Mouse (Mus musculus) heart, adult 2 months (tissue): ENCODE data around the gene Daam1. TPM values are rescaled to one million over a fixed set of nuclear protein-coding genes. Genes with fewer than 3 reads are reported as not detected.

Experiments used
- DNase-seq, 2 experiments: peaks; one replicate each; pipeline ENCODE4 v3.0.0; 2021
- H3K27ac ChIP-seq: fragments of 200-600 bp; 2 replicates; pipeline ENCODE4 v1.8.1; 2022
- H3K27me3 ChIP-seq: fragments of 200-500 bp; 2 replicates; pipeline ENCODE4 v1.6.1; 2012; ENCODE audit warnings: mild to moderate bottlenecking, low read length, inconsistent platforms, mixed read lengths; ENCODE audit not compliant: control insufficient read depth, insufficient read depth
- H3K36me3 ChIP-seq: fragments of 200-500 bp; 2 replicates; pipeline ENCODE4 v1.6.1; 2012; ENCODE audit warnings: low read length, inconsistent platforms; ENCODE audit not compliant: control insufficient read depth, insufficient read depth
- H3K4me1 ChIP-seq: fragments of 200-500 bp; 2 replicates; pipeline ENCODE4 v1.6.1; 2011; ENCODE audit warnings: low read length; ENCODE audit not compliant: control insufficient read depth, insufficient read depth
- H3K4me3 ChIP-seq: fragments of 200-600 bp; 2 replicates; pipeline ENCODE4 v1.8.1; 2022
- H3K79me2 ChIP-seq: fragments of 200-500 bp; replicated peaks from 2 replicates; pipeline ENCODE4 v1.6.1; 2012; ENCODE audit warnings: mild to moderate bottlenecking, inconsistent platforms, low read length, moderate library complexity, mixed read lengths; ENCODE audit not compliant: control insufficient read depth, insufficient read depth
- H3K9ac ChIP-seq: fragments of 200-500 bp; 2 replicates; pipeline ENCODE4 v1.6.1; 2012; ENCODE audit warnings: low read depth, mild to moderate bottlenecking, control low read depth, inconsistent platforms, low read length, mixed read lengths
- CTCF ChIP-seq: fragments of 200-600 bp; IDR thresholded peaks from 2 replicates; pipeline ENCODE4 v1.8.1; 2022; ENCODE audit warnings: antibody characterized with exemption, mild to moderate bottlenecking, moderate library complexity
- EP300 ChIP-seq: fragments of 200-500 bp; IDR thresholded peaks from 2 replicates; pipeline ENCODE4 v1.6.1; 2011; ENCODE audit warnings: low read depth, low read length, control low read depth; ENCODE audit not compliant: insufficient read depth
- POLR2A ChIP-seq: fragments of 200-500 bp; IDR thresholded peaks from 2 replicates; pipeline ENCODE4 v1.6.1; 2011; ENCODE audit warnings: mild to moderate bottlenecking, low read depth, low read length, control low read depth; ENCODE audit not compliant: insufficient read depth
- WGBS: fragments of 180-500 bp; shearing (Covaris S2); methylation state at CpG from one replicate; pipeline ENCODE4 v1.1.7; 2018; 5-methylcytosine and 5-hydroxymethylcytosine counted together
- intact Hi-C: fragments of 180-260 bp; cut with DNase I; formaldehyde crosslinking; loops from one replicate; pipeline ENCODE4 v1.15.1; 2025
- polyA plus RNA-seq: library from polyadenylated mRNA; depleted of rRNA; stranded (reverse); fragments of >200 nt; gene quantifications from 2 replicates; pipeline ENCODE4 v1.2.3, GENCODE M21; 2012
- total RNA-seq, 2 experiments: library from RNA; stranded (reverse); gene quantifications; 2 replicates each; pipeline ENCODE4 v1.2.3; 2021

Gene Daam1
- total and polyA plus RNA-seq, 3 experiments: 13.1 to 77.6 (median 67.2) TPM

DNA sequence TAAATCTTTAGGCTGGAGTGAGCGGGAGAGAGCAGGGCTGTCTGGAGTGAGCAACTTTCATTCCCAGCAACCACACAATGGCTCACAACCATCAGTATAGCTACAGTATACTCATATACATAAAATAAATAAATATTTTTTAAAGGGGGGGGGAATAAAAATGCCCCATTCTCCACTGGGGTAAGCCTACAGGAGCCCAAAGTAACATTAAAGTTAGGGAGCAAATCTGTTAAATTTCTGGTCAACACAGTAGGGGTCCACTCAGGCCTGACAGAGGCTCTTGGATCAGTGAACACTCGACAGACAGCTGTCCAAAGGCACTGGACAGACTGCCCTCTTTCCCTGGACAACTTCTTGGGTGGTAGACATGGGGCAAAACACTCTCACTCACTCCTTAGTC, 168.8 kb downstream of the Daam1 start:
- H3K36me3 ChIP-seq: peaks cover 11% of the 10 kb centered on the region
- no peak overlapping the region; the same call in 1 of the 2 replicates for H3K27ac ChIP-seq
- H3K4me3 ChIP-seq: no peak overlapping the region
- H3K79me2 ChIP-seq: no peaks in the 10 kb centered on the region
- intact Hi-C loops: loop anchor here (5.0 kb wide), 1 partner anchor 48 kb away; no protein-coding TSS in a partner anchor
- WGBS: 95% methylated on average over 2 of the region's 2 CpGs
- DNase-seq: no peak
- H3K4me1 ChIP-seq: peaks cover 9% of the 10 kb centered on the region
- no peaks in the 10 kb centered on the region for H3K27me3 ChIP-seq
- H3K9ac ChIP-seq: no peak overlapping the region
- TF ChIP-seq POLR2A: no peak
- no peak for TF ChIP-seq CTCF
- no peak for TF ChIP-seq EP300

DNA sequence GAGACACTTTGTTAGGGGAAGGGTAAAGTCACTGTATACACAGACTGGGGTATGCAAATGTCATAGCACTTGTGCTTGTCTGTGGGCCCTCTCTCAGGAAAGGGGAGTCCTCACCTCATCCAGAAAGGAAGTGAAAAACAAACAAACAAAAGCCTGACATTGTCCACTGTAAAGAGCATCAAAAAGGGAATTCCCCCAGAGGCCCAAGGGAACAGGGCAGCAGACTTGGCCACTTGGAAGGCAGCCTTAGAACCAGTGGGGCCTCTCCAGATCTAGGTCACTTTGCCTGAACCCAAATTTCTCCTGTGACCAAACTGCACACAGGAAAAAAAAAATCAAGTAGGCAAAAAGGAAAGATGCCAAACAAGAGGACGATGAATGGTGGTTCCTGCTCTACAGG, 170.9 kb downstream of the Daam1 start:
- TF ChIP-seq POLR2A: no peak
- no peak for TF ChIP-seq EP300
- no peak for TF ChIP-seq CTCF
- Histone ChIP-seq H3K4me3 (no peak overlapping the region), H3K79me2 (no peaks in the 10 kb centered on the region), H3K27me3 (no peaks in the 10 kb centered on the region), H3K36me3 (peaks cover 11% of the 10 kb centered on the region), H3K4me1 (peaks cover 9% of the 10 kb centered on the region), H3K27ac (no peak overlapping the region), H3K9ac (no peak overlapping the region)
- 11% methylated on average over 1 of the region's 1 CpGs for WGBS
- DNase-seq: no peak
- intact Hi-C loops: loop anchor here (5.0 kb wide), 1 partner anchor 45 kb away; no protein-coding TSS in a partner anchor

DNA sequence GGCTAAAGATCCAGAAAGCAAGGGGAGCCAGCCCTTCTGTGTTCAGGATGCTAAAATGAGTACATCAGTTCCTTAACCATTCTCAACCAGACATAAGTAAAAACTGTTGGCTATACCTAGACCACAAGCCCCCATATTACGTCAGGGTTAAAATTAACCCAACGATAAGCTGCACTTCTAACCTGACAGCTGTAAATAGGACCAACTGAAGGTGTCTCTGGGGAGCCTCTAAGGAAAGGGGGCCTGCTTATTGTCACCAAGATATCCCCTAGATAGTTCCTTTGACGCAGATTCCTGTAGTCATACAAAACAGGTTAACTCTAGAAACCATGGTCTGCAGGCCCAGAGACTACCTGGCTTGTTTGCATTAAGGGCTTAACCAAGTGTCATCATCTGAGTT, 174.4 kb downstream of the Daam1 start:
- intact Hi-C loops: no loop called here
- no peak overlapping the region for H3K9ac ChIP-seq
- peaks cover 2% of the 10 kb centered on the region; the same call in 1 of the 2 replicates for H3K36me3 ChIP-seq
- H3K27me3 ChIP-seq: no peaks in the 10 kb centered on the region
- no peaks in the 10 kb centered on the region for H3K79me2 ChIP-seq
- no peak overlapping the region for H3K27ac ChIP-seq
- no peak for DNase-seq
- 53% methylated on average over 3 of the region's 3 CpGs for WGBS
- H3K4me3 ChIP-seq: no peak overlapping the region
- H3K4me1 ChIP-seq: no peaks in the 10 kb centered on the region
- TF ChIP-seq POLR2A: no peak
- TF ChIP-seq CTCF: no peak
- no peak for TF ChIP-seq EP300

DNA sequence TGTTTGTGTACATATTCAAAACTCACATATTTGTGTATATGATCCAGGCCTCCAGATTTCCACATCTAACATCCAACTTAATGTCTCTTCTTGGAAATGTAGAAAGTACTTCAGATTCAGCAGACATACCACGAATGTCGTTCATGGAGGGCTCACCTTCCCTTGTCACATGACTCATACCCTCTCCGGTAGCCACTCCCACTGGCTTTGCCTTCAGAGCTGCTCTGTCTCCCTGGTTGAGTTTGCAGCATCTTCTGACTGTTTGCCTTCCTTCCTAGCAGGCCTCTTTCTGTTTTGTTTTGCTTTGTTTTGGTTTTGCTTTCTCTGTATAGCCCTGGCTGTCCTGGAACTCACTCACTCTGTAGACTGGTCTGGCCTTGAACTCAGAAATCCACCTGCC, 176.8 kb downstream of the Daam1 start:
- Histone ChIP-seq H3K4me1 (no peaks in the 10 kb centered on the region), H3K27me3 (no peaks in the 10 kb centered on the region), H3K79me2 (no peaks in the 10 kb centered on the region), H3K27ac (no peak overlapping the region), H3K4me3 (no peak overlapping the region), H3K36me3 (no peaks in the 10 kb centered on the region), H3K9ac (no peak overlapping the region)
- TF ChIP-seq EP300: no peak
- TF ChIP-seq CTCF: no peak
- no peak for TF ChIP-seq POLR2A
- intact Hi-C loops: no loop called here
- 76% methylated on average over 3 of the region's 3 CpGs for WGBS
- DNase-seq: no peak

DNA sequence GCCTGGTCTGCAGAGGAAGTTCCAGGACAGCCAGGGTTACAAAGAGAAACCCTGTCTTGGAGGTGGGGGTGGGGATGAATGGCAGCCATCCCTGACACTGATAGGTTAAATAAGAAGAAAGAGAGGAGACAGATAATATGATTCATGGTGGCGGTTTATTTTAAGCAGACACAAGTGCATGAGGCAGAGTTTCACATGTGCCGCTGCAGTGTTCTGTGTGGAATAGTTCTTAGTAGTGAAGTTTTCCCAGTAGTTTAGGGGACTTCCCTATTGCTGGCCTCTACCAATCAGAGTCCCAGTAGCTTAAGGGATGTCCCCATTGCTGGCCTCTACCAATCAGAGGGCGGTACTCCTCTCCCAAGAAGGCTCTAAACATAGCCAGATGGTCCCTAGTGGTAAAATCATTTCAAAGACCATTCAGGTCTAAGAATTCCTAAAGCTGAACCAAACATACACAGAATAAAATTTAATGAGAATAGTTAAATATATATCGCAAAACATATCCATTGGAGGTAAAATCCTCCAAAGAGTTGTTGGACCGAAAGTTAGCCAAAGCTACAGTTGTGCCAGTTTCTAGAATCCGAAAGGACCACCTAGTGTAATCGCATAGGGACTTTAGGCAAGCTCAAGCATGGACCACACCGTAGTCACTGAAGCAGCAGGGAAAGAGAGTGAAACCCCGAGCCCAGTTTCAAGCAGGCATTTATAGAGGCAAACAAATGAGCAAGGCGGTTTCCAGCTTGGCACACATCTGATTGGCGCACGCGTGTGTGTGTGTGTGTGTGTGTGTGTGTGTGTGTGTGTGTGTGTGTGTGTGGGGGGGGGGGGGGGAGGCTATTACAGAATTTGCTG, 178.4 kb downstream of the Daam1 start:
- H3K27me3 ChIP-seq: no peaks in the 10 kb centered on the region
- H3K9ac ChIP-seq: no peak overlapping the region
- H3K36me3 ChIP-seq: no peaks in the 10 kb centered on the region
- no peak overlapping the region for H3K27ac ChIP-seq
- no peak for TF ChIP-seq POLR2A
- no peak for TF ChIP-seq EP300
- TF ChIP-seq CTCF: no peak
- DNase-seq: no peak
- WGBS: 88% methylated on average over 13 of the region's 13 CpGs
- H3K4me1 ChIP-seq: peaks cover 3% of the 10 kb centered on the region; the same call in 1 of the 2 replicates
- no peaks in the 10 kb centered on the region for H3K79me2 ChIP-seq
- intact Hi-C loops: no loop called here
- no peak overlapping the region for H3K4me3 ChIP-seq

DNA sequence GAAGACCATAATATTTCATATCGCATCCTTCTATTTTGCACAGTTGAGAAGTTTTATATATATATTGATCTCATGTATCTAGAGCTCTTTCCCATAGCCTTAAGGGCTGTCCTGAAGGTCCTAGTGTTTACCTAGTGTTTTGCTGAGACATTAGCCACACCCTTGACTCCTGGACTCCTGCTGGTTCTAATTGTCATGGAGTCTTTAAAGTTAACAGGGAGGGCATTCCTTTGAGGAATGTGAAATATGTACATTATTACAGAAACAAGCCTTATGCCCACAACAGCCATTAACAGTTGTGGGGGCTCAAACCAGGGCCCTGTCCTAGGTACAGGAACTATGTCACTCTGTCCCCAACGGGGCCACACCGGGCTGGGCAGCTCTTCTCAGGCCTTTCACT, 180.5 kb downstream of the Daam1 start:
- no peaks in the 10 kb centered on the region for H3K79me2 ChIP-seq
- H3K27me3 ChIP-seq: no peaks in the 10 kb centered on the region
- peaks cover 5% of the 10 kb centered on the region for H3K4me1 ChIP-seq
- DNase-seq: no peak
- H3K9ac ChIP-seq: no peak overlapping the region
- 98% methylated on average over 3 of the region's 3 CpGs for WGBS
- H3K27ac ChIP-seq: no peak overlapping the region
- intact Hi-C loops: no loop called here
- no peaks in the 10 kb centered on the region for H3K36me3 ChIP-seq
- no peak overlapping the region for H3K4me3 ChIP-seq
- TF ChIP-seq EP300 (no peak), POLR2A (no peak), CTCF (no peak)
